Mouse (Mus musculus) inflammation-experienced regulatory T-cells, adult 6 months (primary cell): ENCODE measurements around the gene Xpnpep1. TPM values are rescaled to one million over a fixed set of nuclear protein-coding genes. Genes with fewer than 3 reads are reported as not detected.

Source experiments
- ATAC-seq: one replicate; pipeline ENCODE4 v1.8.0; 2017
- polyA plus RNA-seq, 3 experiments: library from polyadenylated mRNA; unstranded; fragments of 100-300 nt; shearing (Covaris generic); gene quantifications; one replicate each; pipeline ENCODE4 v1.2.1; 2017

Gene Xpnpep1
- polyA plus RNA-seq, 3 experiments from 2014 or later = 53.6 to 68.4 (median 60.5) TPM

DNA sequence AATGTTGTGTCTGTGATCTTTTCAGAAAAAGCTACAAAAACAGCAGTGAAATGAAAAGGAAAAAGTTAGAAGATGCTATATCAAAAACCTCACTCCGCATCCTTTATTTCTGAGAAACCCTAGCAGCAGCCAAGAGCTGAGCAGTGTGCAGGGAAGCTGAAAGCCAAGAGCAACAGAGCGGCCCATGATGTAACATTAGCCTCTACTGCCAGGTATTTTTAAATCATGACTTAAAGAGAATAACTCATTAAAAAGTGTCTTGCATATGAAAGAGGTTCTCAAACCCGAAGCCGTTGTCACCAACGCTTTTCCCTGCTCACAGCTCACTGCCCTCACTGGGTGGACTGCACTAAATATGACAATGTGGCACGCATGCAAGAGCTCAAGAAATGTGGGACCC is 9.7 kb downstream of the Xpnpep1 start:
- no peak for ATAC-seq

DNA sequence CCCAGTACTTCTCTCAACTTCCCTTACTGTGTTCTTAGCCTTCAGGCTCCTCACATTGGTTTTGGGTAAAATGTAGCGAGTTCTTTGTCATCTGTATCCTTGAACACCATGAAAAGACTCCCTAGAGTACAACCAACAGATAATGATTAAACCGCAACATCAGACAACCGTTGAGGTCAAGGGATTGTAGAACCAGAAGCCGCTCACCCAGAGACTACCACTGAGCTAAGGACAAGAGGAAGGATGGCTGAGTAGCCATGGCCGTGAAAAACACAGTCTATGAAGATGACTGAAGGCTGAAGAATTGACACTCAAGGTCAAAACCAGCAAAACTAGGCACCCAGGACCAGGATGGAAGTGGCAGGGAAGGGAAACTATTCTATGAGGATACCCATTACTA is 10.3 kb downstream of the Xpnpep1 start:
- ATAC-seq = no peak

DNA sequence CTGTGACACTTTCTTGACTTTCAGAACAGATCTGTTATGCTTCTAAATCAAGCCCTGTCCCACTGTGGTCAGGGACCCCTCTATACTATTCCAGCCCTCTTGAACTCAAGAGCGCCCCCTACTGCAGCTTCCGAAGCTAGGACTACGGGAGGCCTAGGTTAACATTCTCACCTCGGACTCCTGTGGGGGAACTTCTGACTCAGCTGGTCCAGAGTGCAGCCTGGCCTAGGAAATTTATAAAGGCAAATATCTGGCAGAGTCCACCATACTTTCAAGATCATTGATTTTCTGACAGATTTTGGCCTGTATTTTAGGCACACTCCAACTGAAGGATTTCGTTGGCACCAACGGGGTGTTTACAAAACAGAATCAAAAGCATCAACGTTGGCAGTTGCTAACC is 11.0 kb downstream of the Xpnpep1 start:
- ATAC-seq = no peak

DNA sequence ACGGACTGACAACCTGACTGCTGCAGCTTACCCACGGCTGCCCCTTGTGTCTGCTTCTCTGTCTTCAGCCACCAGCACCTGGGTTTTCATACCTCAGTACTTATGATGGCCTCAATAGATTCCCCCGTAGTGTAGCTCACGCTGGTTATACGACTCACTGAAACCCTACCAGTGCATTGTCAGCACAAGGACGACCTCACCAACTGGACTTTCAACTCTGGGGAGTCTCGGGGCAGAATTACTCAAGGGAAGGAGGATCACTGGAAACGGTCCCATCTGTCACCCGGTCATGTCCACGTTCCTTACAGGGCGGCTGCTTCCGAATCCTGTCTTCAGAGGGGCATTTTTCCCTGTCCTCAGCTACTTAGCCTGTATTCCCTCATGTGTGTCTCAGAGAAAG is 11.8 kb downstream of the Xpnpep1 start:
- ATAC-seq = no peak

DNA sequence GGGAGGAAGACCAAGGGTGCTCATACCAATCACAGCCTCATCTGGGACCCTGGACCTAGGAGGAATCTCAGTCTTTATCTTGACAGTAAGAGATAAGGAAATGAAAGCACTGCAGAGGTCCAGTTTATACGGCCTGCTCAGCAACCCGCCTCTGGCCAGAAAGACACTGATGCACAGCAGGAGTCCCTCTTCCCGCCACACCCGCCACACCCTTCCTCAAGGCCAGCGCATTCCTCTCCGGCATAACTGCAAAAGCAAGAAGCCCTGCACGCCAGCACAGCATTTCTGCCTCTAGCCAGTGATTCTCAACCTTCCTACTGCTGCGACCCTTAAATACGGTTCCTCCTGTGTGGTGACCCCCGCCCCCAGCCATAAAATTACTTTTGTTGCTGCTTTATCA is 16.8 kb downstream of the Xpnpep1 start:
- no peak for ATAC-seq

DNA sequence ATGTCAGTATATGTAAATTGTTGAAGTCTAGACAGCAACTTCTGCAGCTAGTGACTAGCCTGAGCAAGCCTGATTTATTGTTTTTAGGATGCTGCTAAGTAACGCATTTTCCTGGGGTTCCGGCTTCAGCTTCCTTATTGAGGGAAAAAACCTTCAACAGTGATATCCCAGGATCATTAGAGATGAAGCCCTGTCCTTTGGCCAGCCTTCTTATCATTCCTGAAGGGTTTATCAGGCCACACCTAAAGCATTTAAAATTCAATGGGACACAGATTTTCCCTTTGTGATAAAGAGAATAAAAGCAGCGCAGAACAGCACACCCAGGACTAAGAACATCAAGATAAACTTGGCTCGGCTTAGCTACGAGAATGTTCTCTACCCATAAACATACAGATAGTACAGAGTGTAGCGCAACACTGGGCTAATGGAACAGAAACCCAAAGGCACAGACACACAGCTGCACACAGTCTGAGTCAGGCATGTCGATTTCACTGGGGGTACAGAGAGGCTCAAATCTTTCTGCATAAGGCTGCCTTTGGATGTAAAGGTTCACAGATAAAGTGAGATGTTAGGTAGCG is 17.9 kb downstream of the Xpnpep1 start:
- no peak for ATAC-seq

DNA sequence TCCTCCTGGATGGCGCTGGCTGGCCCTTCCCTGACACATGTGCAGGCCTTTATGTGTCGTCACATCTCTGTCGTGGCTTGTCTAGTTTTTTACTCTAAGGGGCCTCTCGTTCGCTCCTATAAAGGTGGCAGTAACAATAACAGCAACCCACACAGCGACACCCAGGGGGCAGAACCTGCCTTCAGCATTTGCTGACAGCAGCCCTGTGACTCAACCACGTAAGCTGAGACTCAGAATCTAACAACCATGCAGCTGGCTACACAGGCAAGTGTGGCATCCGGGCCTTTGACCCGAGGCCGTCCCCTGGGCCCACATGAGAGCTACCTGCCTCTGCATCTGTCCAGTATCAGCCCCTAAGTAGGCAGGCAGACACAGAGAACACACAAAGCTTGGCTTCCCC is 18.5 kb downstream of the Xpnpep1 start:
- ATAC-seq = no peak

DNA sequence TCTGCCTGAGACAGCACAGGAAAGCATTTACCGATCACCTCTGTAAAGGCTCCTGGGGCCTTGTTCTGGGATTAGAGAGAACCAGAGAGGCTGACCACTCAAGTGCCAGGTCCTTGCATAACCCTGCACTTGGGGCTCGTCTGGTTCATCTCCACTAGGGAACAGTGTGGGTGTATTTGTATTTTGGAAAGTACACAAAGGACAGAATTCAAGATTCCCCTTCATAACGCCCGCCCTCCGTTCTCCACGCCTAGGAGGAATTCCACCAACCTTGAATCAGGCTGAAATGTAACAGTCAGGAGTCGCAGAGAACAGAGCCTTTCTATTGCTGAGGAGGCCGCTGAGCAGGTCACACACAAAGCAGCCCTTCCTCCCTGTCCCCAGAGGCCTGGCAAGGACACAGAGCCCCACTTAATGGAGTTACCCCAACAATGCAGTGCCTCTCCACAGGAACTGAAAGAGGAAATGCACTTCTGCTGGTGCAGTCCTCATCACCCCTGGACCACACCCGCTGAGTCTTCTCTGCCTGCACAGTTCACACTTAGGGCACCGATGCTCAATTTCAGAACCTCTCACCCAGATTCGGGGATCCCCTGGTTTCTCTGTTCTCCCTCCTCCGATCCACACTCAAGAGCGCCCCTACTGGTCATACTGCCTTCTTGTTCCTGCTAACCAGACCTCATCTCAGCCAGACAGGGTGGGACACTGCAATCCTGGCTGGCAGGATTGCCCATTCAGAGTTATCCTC is 20.1 kb downstream of the Xpnpep1 start:
- peak; percentile 61 for ATAC-seq

DNA sequence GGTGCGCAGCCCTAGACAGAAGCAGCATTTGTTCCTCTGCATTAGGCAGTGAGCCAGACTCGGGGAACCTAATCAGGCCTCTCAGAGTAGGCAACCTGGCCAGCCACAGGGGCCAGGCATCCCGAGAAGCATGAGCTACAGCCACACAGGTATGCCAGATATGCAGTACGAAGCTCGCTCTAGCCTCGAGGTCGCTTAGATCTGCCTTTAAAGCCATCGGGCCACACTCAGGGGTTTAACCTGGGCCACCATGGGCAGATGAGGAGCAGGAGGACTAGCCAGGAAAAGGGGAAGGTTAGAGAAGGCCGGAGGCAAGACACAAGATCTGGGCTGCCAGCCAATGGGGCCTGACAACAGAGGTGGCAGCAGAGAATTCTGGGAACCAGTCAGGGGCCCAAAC is 22.1 kb downstream of the Xpnpep1 start:
- no peak for ATAC-seq

DNA sequence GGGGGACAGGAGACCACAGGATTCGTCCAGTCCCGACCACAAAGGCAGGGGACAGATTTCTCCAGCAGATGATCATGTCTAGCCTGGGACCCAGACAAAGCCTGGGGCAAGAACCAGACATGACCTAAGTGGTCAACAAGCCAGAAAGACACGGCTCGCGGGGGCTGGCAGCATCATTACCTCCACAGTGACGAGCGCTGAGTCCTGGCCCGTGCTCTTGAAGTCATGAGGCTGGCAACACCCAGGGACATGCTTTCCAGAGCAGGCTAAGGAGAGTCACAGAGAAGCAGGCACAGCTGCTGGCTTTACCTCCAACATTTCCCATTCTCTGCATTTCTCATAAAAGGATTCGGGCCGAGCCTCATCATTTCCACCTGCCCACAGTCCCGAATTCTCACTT is 22.8 kb downstream of the Xpnpep1 start:
- ATAC-seq = no peak

DNA sequence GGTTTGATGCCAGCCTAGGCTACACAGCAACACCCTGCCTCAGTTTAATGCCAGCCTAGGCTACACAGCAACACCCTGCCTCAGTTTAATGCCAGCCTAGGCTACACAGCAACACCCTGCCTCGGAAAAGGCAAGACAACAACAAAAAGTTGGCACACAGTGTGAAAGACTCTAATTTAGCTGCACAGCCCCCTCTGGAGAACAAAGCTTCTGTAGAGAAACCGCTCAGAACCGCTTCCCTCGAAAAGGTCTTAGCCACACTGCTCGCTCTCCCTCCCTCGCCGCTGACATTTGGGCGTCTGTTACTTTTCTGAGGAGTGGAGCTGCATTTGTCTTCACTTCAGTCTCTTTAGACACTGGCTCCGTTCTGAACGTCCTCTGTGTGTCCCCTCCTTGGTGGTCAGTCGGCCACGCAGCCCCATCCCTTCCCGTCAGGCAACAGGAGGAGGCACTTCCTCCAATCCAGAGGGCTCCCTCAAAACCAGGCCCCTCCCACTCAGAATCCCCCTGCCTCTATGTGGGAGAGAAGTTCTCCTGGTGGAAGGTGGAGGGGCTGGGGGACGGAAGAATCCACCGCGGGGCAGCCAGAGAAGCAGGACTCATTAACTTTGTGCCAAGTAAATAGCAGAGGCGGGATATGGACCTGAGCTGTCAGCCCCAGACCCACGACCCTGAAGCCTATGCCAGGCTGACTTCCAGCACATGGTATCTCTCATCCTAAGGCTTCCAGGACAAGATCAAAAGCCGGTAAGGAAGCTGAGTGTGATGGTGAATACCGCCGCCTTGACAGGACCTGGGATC is 24.9 kb downstream of the Xpnpep1 start:
- no peak for ATAC-seq

DNA sequence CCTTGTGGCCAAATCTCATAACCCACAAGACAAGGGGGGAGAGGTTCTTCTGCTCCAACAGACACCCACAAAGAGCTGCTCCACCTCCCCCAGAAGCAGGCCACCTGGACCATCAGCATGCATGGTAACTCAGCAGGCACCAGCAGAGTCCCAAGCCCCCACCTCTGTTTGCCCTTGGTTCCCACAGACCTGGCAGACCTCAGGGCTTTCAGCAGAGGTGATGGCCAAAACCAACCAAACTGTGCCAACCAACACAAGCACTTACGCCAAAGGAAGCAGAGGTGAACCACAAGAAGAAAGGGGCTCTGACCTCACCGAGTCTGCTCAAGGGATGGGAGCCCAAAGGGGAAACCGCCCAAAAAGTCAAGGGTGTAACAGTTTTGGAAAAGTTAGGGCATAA is 26.3 kb downstream of the Xpnpep1 start:
- ATAC-seq = no peak

DNA sequence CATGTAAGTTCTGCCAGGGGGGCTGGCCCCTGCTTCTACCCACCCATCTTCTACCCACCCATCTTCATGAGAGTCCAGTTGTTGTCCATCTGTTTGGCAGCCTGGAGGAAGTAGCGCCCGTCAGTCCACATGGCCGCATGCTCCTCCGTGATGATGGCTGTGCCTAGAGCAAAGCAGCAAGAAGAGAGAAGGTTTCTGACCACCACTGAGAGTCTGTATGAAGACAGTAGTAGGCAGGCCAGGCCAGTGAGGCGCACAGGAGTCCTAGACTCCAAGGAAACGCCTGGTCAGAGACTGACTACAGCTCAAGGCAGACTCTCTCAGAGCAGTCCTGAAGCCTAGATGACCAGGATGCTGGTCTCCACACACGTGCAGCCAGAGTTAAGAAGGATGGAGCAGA is 26.7 kb downstream of the Xpnpep1 start:
- no peak for ATAC-seq

DNA sequence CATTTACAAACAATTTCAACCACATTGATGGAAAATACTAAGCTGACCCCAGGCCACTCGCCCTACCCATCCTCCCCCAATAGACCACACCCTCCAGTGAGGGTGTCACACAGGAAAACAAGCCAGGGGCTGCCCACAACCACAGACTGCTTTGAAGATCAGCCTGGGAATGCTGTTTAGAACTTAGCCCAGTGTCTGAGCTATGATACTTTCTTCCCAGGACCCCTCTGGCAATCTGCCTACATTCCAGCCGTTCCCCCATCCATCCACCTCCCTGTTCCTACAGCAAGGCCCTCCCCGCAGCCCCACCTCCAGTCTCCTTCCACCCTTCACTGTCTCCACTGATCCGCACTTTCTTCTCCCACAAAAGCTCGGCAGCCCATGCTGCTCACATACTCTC is 29.1 kb downstream of the Xpnpep1 start:
- ATAC-seq = no peak

DNA sequence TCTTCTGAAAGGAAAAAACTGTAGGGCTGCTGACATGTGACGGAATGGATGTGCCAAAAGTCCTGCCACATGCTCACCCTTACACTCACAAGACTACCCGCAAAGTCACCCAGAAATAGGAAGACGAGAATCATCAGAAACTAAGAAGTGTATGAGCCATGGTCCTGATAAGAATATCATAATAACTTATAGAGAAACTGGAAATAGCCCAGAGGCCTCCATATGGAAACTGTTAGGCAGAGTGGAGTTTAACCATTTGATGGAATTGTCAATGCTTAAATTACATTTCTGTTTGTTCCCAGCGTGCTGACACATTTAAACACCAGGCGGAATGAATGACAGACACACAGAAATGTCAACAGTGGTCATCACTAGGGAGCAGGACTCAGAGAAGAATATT is 31.1 kb downstream of the Xpnpep1 start:
- no peak for ATAC-seq

DNA sequence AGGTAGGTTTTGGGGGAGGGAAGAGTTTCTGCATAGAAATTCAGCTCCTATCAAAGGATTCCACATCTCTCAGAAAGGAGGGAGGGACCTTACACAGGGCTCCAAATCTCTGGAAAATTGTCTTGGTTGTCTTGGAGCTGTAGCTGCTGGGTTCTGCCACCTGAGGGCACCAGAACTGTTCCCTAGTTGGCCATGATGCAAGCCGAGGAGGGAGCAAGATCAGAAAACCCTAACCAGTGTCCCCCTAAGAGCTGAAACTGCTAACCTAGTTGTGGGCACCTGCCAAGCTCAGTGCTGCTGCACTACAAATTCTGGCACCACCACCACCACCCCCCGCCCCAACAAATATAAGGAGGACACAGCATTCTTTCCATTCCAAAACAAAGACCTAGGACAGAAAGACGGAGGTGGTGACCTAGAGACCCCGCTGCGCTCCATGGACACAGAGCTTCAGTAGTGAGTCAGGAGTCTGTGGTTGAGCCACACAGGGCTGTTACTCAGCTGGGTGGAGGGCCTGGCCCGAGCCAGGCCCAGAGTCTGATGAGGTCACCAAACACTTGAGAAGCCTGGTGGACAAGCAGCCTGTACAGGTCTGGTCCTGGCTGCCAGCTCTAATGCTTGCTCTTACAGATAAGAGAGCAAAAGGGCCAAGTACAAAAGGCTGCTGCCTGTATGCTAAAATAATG is 31.9 kb downstream of the Xpnpep1 start:
- ATAC-seq = no peak

DNA sequence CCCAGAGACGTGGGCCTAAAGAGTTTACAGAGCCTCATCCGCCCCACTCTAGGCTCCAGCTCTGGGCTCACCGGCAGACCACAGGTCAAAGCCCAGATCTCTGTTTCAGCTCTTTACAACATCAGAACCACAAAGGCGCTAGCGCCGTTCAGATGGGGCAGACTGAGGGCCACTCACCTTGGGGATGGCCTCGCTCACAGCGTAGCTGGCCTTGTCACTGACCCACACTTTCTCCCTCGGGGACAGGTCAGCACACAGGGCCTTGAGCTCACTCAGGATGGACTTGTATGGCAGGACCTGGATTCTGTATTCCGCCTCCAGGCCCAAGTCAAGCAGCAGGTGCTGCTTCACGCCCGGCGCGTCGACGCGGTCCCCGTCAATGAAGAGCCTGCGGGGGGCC is 34.0 kb downstream of the Xpnpep1 start:
- no peak for ATAC-seq

DNA sequence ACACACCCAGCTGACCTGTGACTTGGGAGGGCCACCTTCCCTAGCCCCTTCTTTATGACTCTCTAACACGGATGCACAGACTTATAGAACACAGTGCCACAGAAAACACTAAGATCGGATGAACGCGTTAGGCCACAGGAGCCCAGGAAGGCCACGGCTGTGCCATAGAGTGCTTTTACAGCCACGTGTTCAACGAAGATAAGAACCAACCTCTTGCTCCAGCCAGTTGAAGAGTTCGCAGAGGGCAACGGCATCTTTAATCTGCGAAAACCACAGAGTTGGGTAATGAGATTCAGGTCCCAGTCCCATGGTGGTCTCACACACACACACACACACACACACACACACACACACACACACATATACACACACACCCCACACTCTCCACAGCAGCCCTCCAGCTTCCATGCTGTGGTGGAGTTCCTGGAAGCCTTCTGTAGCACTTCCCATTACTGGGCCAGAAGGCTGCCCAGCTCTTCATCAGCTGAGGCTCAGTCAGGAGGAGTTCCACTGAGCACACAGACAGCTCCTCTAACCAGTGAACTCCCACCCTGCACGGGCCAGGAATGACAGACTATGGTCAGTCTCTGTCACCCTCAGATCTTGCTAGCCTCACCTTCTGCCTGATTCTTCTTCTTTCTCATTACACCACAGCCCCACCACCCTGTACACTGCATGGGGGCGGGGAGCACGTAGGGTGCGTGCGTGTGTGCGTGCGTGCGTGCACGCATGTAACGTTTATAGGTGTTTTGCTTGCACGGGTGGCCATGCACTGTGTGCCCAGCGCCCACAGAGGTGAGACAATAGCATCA is 36.3 kb downstream of the Xpnpep1 start:
- no peak for ATAC-seq

DNA sequence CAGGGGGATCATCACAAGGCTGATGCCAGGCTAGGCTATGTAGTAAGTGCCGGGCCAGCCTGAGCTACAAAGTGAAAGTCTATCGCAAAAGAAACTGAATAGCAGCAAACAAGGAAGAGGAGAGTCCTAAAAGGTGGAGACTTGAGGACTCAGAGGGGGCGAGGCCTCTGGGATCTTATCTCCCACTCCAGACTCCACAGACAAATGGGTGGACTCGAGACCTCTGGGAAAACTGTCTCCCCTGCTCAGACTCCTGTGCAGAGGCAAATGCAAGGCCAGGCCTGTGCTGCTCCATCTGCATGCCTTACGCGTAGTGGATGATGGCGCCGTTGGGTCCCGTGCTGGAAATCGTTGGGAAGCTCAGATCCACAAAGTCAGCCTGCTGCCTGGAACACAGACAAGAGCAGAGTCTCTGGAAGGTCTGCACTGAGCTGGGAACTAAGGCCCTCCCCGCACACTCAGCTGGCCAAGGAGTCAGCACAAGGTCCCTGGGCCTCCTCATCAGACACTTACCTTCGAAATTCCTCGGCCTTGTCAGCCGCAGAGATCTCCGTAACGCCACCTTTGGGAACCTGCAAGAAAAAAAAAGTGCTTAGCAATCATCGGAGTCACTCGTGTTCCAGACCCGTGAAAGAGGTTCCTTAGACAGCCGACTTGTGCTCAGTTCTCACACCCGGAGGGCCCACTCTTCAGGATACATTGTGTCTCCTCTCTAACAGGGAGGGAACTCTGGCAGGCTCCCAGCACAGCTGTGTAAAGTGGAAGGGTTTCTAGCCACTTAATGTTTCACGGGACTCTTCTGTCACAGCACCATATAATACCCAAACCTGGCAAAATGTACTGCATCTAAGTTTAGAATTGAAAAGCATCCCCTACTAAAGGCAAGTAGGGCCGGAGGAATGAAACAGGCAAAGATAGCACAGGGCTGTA is 37.6 kb downstream of the Xpnpep1 start:
- ATAC-seq = no peak

DNA sequence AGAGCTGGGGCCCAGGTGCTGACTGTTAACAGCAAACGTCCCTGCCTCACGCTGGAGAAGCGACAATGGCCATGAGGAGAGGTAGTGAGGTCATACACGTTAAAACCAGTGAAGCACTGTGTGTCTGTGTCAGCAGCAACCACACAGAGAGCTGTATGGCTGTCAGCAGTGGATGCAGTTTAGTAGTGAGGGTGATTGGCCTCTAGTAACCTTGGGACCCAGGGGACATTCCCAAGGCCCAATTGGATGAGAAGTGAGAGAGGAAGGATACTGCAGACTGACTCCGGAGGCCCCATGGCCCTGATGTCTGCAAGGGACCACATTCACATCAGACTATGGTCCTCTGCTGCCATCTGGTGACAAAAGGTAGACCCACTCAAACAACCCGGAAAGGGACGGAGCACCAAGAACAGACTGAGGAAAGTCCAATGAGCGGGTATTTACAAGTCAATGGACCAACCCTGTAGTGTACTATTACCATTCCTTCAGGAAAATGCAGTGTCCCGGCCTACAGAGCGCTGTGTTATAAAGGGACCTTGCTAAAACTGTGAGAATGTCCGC is 47.1 kb downstream of the Xpnpep1 start:
- no peak for ATAC-seq

DNA sequence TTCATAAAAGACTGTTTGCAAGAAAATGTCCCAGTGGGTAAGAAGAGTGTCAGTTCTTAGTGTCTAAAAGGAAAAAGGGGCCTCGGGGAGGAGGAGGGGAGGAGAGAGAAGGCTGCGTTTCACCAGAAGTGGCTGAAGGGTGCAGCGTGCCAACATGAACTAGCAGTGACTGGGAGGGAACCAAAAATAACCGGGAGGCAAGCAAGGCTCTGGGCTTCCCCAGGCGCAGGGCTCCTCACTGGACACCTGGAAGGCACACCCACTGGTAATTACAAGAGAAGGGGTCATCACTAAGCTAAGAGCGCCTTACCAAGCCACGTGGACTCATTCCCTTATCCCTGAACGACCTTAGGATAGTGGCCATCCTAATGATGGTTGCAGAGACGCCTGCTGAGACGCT is 48.1 kb downstream of the Xpnpep1 start:
- ATAC-seq = no peak
